Mouse (Mus musculus) heart, embryonic 11.5 days (tissue): ENCODE measurements around the gene Slc28a3. TPM values are rescaled to one million over a fixed set of nuclear protein-coding genes. Genes with fewer than 3 reads are reported as not detected.

ENCODE experiments used
- ATAC-seq: fragments of 200-750 bp; cut with Nextera tagmentation; replicated peaks from 2 replicates; pipeline ENCODE4 v1.8.0; 2017; ENCODE audit warnings: moderate library complexity; ENCODE audit not compliant: insufficient number of reproducible peaks, low FRiP score, low TSS enrichment
- H3K27ac ChIP-seq: fragments of 300-500 bp; sonication (generic); 2 replicates; pipeline ENCODE4 v1.5.1; 2014; ENCODE audit warnings: mild to moderate bottlenecking, low read depth, low read length
- H3K27me3 ChIP-seq: fragments of 300-500 bp; sonication (generic); 2 replicates; pipeline ENCODE4 v1.6.1; 2014; ENCODE audit warnings: mild to moderate bottlenecking, low read length, mixed read lengths; ENCODE audit not compliant: control insufficient read depth, insufficient read depth
- H3K36me3 ChIP-seq: fragments of 300-500 bp; sonication (generic); 2 replicates; pipeline ENCODE4 v1.6.1; 2014; ENCODE audit warnings: mild to moderate bottlenecking, low read length, moderate library complexity, mixed read lengths; ENCODE audit not compliant: control insufficient read depth, insufficient read depth
- H3K4me1 ChIP-seq: fragments of 300-500 bp; sonication (generic); 2 replicates; pipeline ENCODE4 v1.6.1; 2014; ENCODE audit warnings: low read length; ENCODE audit not compliant: control insufficient read depth, insufficient read depth
- H3K4me2 ChIP-seq: fragments of 300-500 bp; sonication (generic); 2 replicates; pipeline ENCODE4 v1.6.1; 2014; ENCODE audit warnings: mild to moderate bottlenecking, moderate library complexity
- H3K4me3 ChIP-seq: fragments of 300-500 bp; sonication (generic); 2 replicates; pipeline ENCODE4 v1.5.1; 2014; ENCODE audit warnings: low read depth, low read length
- H3K9ac ChIP-seq: fragments of 300-500 bp; sonication (generic); 2 replicates; pipeline ENCODE4 v1.6.1; 2014; ENCODE audit warnings: mild to moderate bottlenecking, low read depth, low read length, moderate library complexity
- H3K9me3 ChIP-seq: fragments of 300-500 bp; sonication (generic); replicated peaks from 2 replicates; pipeline ENCODE4 v1.6.1; 2016; ENCODE audit warnings: low read length; ENCODE audit not compliant: control insufficient read depth
- WGBS: fragments of 180-500 bp; shearing (Covaris S2); extraction: QIAGEN DNeasy Blood & Tissue Kit; methylation state at CpG from one replicate; pipeline ENCODE4 v1.1.7; 2014; ENCODE audit not compliant: insufficient replicate concordance; 5-methylcytosine and 5-hydroxymethylcytosine counted together
- polyA plus RNA-seq: library from polyadenylated mRNA; unstranded; fragments of >200 nt; fragmentation: Nextera tagmentation; extraction: Ambion mirVana; gene quantifications from 2 replicates; pipeline ENCODE4 v1.2.1, GENCODE M21; 2014

Slc28a3 gene
- polyA plus RNA-seq, 1 experiment from 2014 or later: not detected

DNA sequence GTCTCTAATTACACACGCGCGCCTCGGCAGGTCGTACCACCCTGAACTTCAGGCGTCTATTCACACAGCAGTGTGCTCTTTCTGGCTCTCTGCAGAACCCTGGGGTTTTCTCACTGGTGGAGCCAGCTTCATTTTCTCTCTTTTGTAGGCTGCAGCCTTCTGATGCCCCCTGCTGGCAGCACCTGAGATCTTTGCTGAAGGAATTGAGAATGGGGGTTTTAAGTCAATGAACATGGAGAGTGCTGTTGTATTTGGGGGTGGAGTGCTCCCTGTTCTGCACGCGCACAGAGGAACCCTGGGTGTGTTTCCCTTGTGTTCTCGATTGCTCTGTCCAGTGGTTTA, 21.2 kb downstream of the Slc28a3 start:
- H3K4me1 ChIP-seq: no peaks in the 10 kb centered on the region
- WGBS: 3% methylated on average over 9 of the region's 9 CpGs
- H3K4me2 ChIP-seq: peak overlapping the region; percentile 53
- no peaks in the 10 kb centered on the region for H3K36me3 ChIP-seq
- no peaks in the 10 kb centered on the region for H3K27me3 ChIP-seq
- no peaks in the 10 kb centered on the region for H3K9me3 ChIP-seq
- no peak for ATAC-seq
- H3K9ac ChIP-seq: no peak overlapping the region
- H3K27ac ChIP-seq: no peak overlapping the region
- H3K4me3 ChIP-seq: 0 out of 2 replicates have a peak overlapping the region, but pooled peaks have one; percentile 15

- H3K4me1 ChIP-seq: no peaks in the 10 kb centered on the region
- no peaks in the 10 kb centered on the region for H3K36me3 ChIP-seq
- ATAC-seq: no peak
- 0 out of 2 replicates have a peak overlapping the region, but pooled peaks have one; percentile 15 for H3K4me3 ChIP-seq
- no peaks in the 10 kb centered on the region for H3K27me3 ChIP-seq
- H3K27ac ChIP-seq: no peak overlapping the region
- H3K9ac ChIP-seq: no peak overlapping the region
- no peaks in the 10 kb centered on the region for H3K9me3 ChIP-seq
- peak overlapping the region; percentile 53 for H3K4me2 ChIP-seq
- whole genome bisulfite sequencing: 49% methylated on average over 15 of the region's 15 CpGs
Measured at GRCm38 (mm10) chr13:58588655-58589516, 21.8 kb downstream of the Slc28a3 start.

DNA sequence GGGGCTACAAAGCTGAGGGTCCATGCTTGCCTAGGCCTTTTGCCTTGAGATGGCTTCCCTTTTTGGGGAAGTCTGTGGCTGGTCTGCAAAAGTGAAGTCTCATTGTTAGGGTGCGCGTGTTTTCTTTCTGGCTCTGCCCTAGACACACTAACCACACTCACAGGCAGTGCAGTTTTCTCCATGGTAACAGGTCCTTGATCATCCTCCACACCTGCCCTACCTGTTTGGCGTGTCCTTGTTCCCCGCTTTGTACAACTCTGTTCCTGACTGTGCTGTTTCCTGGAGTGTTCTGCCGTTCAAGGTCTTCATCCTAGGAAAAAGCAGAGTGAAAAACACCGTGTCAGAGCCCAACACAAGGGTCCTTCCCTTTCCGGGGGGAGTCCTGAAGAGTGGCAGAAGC, 22.7 kb downstream of the Slc28a3 start:
- Histone ChIP-seq H3K4me3 (no peak overlapping the region), H3K36me3 (no peaks in the 10 kb centered on the region), H3K27me3 (no peaks in the 10 kb centered on the region), H3K4me1 (no peaks in the 10 kb centered on the region), H3K27ac (no peak overlapping the region), H3K9ac (no peak overlapping the region), H3K4me2 (no peak overlapping the region), H3K9me3 (no peaks in the 10 kb centered on the region)
- WGBS: 82% methylated on average over 7 of the region's 7 CpGs
- no peak for ATAC-seq

- WGBS: 81% methylated on average over 9 of the region's 9 CpGs
- Histone ChIP-seq H3K27ac (no peak overlapping the region), H3K36me3 (no peaks in the 10 kb centered on the region), H3K9me3 (no peaks in the 10 kb centered on the region), H3K4me3 (no peak overlapping the region), H3K4me1 (no peaks in the 10 kb centered on the region), H3K9ac (no peak overlapping the region), H3K4me2 (no peak overlapping the region), H3K27me3 (no peaks in the 10 kb centered on the region)
- no peak for ATAC-seq
Measured at GRCm38 (mm10) chr13:58566181-58566580, 44.5 kb downstream of the Slc28a3 start.

DNA sequence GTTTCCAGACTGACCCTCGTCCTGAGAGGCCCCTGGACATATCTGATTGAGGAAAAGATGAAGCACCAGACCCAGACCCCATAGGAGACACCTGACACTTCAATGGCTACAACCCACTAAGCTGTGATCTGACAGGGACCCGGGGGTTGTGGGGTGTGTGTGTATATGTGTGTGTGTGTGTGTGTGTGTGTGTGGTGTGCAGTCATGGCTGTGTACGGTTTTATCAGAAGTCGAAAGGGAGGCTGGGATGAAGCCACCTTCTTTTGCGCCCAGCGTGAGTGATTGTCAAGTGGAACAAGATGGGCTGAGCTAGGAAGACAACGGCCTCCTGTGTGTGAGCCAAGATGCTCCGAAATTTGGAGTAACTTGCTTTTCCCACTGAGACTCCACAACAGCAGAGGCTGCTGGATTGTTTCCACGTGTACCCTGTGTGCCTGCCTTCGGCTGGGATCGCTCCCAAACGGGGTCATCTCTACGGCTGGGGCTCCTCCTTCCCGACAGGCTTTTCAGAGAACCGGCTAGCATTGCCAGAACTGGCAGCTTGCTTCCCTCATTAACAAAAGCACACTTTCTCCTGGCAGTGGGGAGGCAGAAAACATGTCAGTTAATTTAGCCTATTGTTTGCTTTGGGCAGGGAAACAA, 50.1 kb downstream of the Slc28a3 start:
- Histone ChIP-seq H3K4me3 (no peak overlapping the region), H3K9ac (no peak overlapping the region), H3K9me3 (no peaks in the 10 kb centered on the region), H3K27ac (no peak overlapping the region), H3K36me3 (no peaks in the 10 kb centered on the region), H3K27me3 (no peaks in the 10 kb centered on the region), H3K4me1 (no peaks in the 10 kb centered on the region), H3K4me2 (no peak overlapping the region)
- 75% methylated on average over 15 of the region's 15 CpGs for whole genome bisulfite sequencing
- ATAC-seq: no peak

DNA sequence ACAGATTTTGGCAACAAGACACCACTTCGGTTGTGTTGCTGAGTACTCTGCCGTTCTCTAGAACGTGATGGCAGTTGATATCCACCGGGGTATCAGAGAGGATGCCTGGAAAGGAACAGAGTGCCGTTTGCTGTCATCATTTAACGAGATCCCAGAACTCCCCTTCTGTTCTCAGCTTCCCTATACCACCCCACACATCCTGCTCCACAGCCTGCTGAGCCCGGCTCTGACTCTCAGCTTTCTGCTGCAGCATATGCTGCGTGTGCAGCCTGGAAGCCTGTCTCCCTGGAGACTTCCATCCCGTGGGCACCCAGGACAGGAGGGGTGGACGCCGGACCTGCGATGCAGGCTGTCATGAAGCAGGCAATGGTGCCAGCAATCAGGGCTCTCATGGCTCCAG, 52.5 kb downstream of the Slc28a3 start:
- H3K4me1 ChIP-seq: no peaks in the 10 kb centered on the region
- H3K36me3 ChIP-seq: no peaks in the 10 kb centered on the region
- no peak overlapping the region for H3K4me3 ChIP-seq
- no peak for ATAC-seq
- H3K4me2 ChIP-seq: no peak overlapping the region
- no peak overlapping the region for H3K27ac ChIP-seq
- H3K9me3 ChIP-seq: no peaks in the 10 kb centered on the region
- no peaks in the 10 kb centered on the region for H3K27me3 ChIP-seq
- H3K9ac ChIP-seq: no peak overlapping the region
- WGBS: 68% methylated on average over 12 of the region's 12 CpGs

GRCm38 (mm10) chr13:58556018-58556417, 54.7 kb downstream of the Slc28a3 start:
- no peaks in the 10 kb centered on the region for H3K27me3 ChIP-seq
- H3K27ac ChIP-seq: no peak overlapping the region
- no peak overlapping the region for H3K4me3 ChIP-seq
- no peak overlapping the region for H3K4me2 ChIP-seq
- no peaks in the 10 kb centered on the region for H3K9me3 ChIP-seq
- no peak overlapping the region for H3K9ac ChIP-seq
- no peaks in the 10 kb centered on the region for H3K4me1 ChIP-seq
- WGBS: 48% methylated on average over 1 of the region's 1 CpGs
- H3K36me3 ChIP-seq: no peaks in the 10 kb centered on the region
- ATAC-seq: no peak

GRCm38 (mm10) chr13:58555561-58555960, 55.1 kb downstream of the Slc28a3 start:
- WGBS: 67% methylated on average over 5 of the region's 5 CpGs
- Histone ChIP-seq H3K9me3 (no peaks in the 10 kb centered on the region), H3K4me2 (no peak overlapping the region), H3K4me3 (no peak overlapping the region), H3K27me3 (no peaks in the 10 kb centered on the region), H3K36me3 (no peaks in the 10 kb centered on the region), H3K27ac (no peak overlapping the region), H3K9ac (no peak overlapping the region), H3K4me1 (no peaks in the 10 kb centered on the region)
- no peak for ATAC-seq
